Mouse (Mus musculus): ENCODE measurements around the gene Pdik1l.

DNA sequence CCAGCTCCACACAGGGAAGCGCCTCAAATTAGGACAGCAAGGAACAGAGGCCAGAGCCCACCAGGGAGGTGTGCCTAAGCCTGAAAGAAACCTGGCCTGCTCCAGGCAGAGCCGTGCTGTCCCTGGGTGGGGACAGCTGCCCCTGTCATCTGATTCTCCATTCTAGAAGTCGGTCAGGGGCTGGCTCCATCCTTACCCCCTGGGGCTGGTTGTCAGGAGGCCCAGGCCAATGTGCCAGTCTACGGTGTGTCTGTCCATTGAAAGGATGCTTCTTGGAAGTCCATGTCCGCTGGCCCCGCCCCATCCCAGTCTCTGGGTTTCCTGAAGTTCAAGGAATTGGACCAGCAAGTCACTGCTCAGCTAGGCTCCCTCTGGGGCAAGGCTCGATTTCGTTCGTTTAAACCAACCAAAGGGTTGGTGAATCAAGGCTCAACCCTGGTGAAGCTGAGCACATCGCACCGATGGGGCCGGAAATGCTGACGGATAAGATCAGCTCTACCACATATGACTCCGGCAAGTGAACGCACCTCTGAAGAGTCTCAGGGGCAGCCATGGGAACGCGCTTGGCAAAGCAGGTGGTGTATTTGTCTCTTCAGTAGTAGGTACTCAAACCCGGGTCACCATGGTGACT lies 5.5 kb upstream of the Pdik1l start:
- TF ChIP-seq POLR2A (IDR thresholded peaks at IDR 0.05; ENCODE audit: low read depth, low read length): no peak
- no peak for TF ChIP-seq CTCF (conservative IDR thresholded peaks at IDR 0.05; ENCODE audit: insufficient read depth, insufficient read length, low read depth, low read length)
